8 mouse cellular contexts compared by ENCODE assay signal in genomic region chr15:78405517-78406211, GRCm38 (mm10). TPM values are rescaled to one million over a fixed set of nuclear protein-coding genes. Genes with fewer than 3 reads are reported as not detected.
DNase-seq lines count a peak whose midpoint lies in the region; ATAC-seq and TF ChIP-seq lines count a peak whose summit lies in the region.

Tst (minus strand) TSS chr15:78405907.

- TF ChIP-seq CTCF in small intestine, adult 2 months (IDR thresholded peaks at IDR 0.05; ENCODE audit: extremely low read depth, insufficient read length, insufficient replicate concordance, low read depth, low read length), result no peak

- H3K4me1 ChIP-seq in embryonic facial prominence, embryonic 13.5 days, result peaks cover 59% of the 10 kb centered on the region
- H3K4me1 ChIP-seq in midbrain, embryonic 11.5 days (ENCODE audit: control insufficient read depth, insufficient read depth, low read length), result peaks cover 28% of the 10 kb centered on the region
- peaks cover 50% of the 10 kb centered on the region for H3K4me1 ChIP-seq in small intestine, adult 2 months (ENCODE audit: control insufficient read depth, insufficient read depth, insufficient read length, low read length)

- peaks cover 1% of the 10 kb centered on the region; the same call in 1 of the 2 replicates for H3K36me3 ChIP-seq in embryonic facial prominence, embryonic 13.5 days
- H3K36me3 ChIP-seq in midbrain, embryonic 11.5 days (ENCODE audit: control insufficient read depth, insufficient read depth, low read length), result no peaks in the 10 kb centered on the region
- no peaks in the 10 kb centered on the region for H3K36me3 ChIP-seq in small intestine, adult 2 months (ENCODE audit: control insufficient read depth, insufficient read depth, low read length)

- peaks cover 27% of the 10 kb centered on the region for H3K27me3 ChIP-seq in embryonic facial prominence, embryonic 13.5 days
- peaks cover 19% of the 10 kb centered on the region for H3K27me3 ChIP-seq in midbrain, embryonic 11.5 days (ENCODE audit: control insufficient read depth, insufficient read depth, low read length)
- H3K27me3 ChIP-seq in small intestine, adult 2 months (ENCODE audit: control insufficient read depth, insufficient read depth, low read length), result no peaks in the 10 kb centered on the region

- peak within 1 kb of the TSS; percentile 80 for H3K9ac ChIP-seq in embryonic facial prominence, embryonic 13.5 days
- peak within 1 kb of the TSS; percentile 83 for H3K9ac ChIP-seq in midbrain, embryonic 11.5 days (ENCODE audit: low read length)

- peak; percentile 76 for ATAC-seq in embryonic facial prominence, embryonic 13.5 days (ENCODE audit: insufficient number of reproducible peaks, insufficient read depth, low FRiP score, low TSS enrichment, low read depth)
- ATAC-seq in midbrain, embryonic 11.5 days (ENCODE audit: low FRiP score), result peak; percentile 70

- peak within 1 kb of the TSS; percentile 63 for H3K4me3 ChIP-seq in embryonic facial prominence, embryonic 13.5 days
- H3K4me3 ChIP-seq in midbrain, embryonic 11.5 days (ENCODE audit: low read depth, low read length), result peak within 1 kb of the TSS; percentile 65
- peak within 1 kb of the TSS; percentile 88 for H3K4me3 ChIP-seq in small intestine, adult 2 months (ENCODE audit: low read depth, low read length)

- TF ChIP-seq POLR2A in small intestine, adult 2 months (IDR thresholded peaks at IDR 0.05; ENCODE audit: low read depth, low read length), result no peak; the same call in 1 of the 2 replicates

- H3K27ac ChIP-seq in embryonic facial prominence, embryonic 13.5 days, result peak within 1 kb of the TSS; percentile 91
- peak within 1 kb of the TSS; percentile 84 for H3K27ac ChIP-seq in midbrain, embryonic 11.5 days (ENCODE audit: low read depth, low read length)
- peak within 1 kb of the TSS; percentile 95 for H3K27ac ChIP-seq in small intestine, adult 2 months (ENCODE audit: insufficient read depth, low read depth, low read length)

- H3K9me3 ChIP-seq in embryonic facial prominence, embryonic 13.5 days, result no peaks in the 10 kb centered on the region
- H3K9me3 ChIP-seq in midbrain, embryonic 11.5 days (ENCODE audit: control insufficient read depth, low read length), result no peaks in the 10 kb centered on the region

- peak within 1 kb of the TSS; percentile 82 for H3K4me2 ChIP-seq in embryonic facial prominence, embryonic 13.5 days
- H3K4me2 ChIP-seq in midbrain, embryonic 11.5 days, result peak within 1 kb of the TSS; percentile 95

- intact Hi-C loops in left cerebral cortex, postnatal 4 days (cut with DNase I), result no loop called here

- 2% methylated on average over 34 of the region's 34 CpGs for WGBS in embryonic facial prominence, embryonic 13.5 days
- 1% methylated on average over 34 of the region's 34 CpGs for WGBS in midbrain, embryonic 11.5 days
- WGBS in small intestine, adult 2 months, result 2% methylated on average over 34 of the region's 34 CpGs

- DNase-seq in 3T3-L1 (ENCODE audit: low read depth, low spot score), result peak; percentile 91
- peak; percentile 59 to 90 for DNase-seq in adrenal gland, postnatal 4 days (ENCODE audit: low spot score in 2 of 2)
- peak; percentile 99 for DNase-seq in heart, adult 11 months
- DNase-seq in kidney, adult 11 months, result peak; percentile 99
- peak; percentile 92 for DNase-seq in left cerebral cortex, postnatal 4 days
- DNase-seq in midbrain, embryonic 11.5 days (ENCODE audit: low spot score, missing footprints), result peak; percentile 96

RNA-seq across cellular contexts. Expression of gene Tst, which starts in this region (rescaled TPM):
- total RNA-seq in adrenal gland, postnatal 4 days (2021), result 100 to 1,000 TPM; 217 to 242 TPM
- polyA plus RNA-seq in embryonic facial prominence, embryonic 13.5 days (2015; fragmentation: Nextera tagmentation; extraction: Ambion mirVana), result 22.6 and 25.9 TPM in 2 replicates
- 10 to 100 TPM; 29.2 to 30.4 TPM for total RNA-seq in left cerebral cortex, postnatal 4 days (2021)
- 6.1 and 8.3 TPM in 2 replicates for polyA plus RNA-seq in midbrain, embryonic 11.5 days (2014; fragmentation: Nextera tagmentation; extraction: Ambion mirVana)
- 17.7 and 30.3 TPM in 2 replicates for polyA plus RNA-seq in small intestine, adult 2 months (2012; rRNA removed)

Comparison
In these comparisons a context has a peak if more than half of its experiments do, and no peak if none do; other contexts are left out.
1. Peak in every context shown above with its lines: DNase-seq, ATAC-seq, H3K4me3 ChIP-seq and H3K27ac ChIP-seq.
2. RNA of gene Tst (total RNA-seq): 217 to 242 TPM in adrenal gland, postnatal 4 days; 29.2 to 30.4 TPM in left cerebral cortex, postnatal 4 days; every median in the first group is over 4 times any median in the second.